Mouse (Mus musculus): ENCODE data around the gene Hist2h2be.
A peak's percentile ranks its signal among the peaks of the same experiment; 100 is the strongest.

GRCm38 (mm10) chr3:96209242-96209641, 11.7 kb upstream of the Hist2h2be start:
- TF ChIP-seq POLR2A (IDR thresholded peaks at IDR 0.05; ENCODE audit: borderline replicate concordance, extremely low read depth, insufficient read depth, insufficient read length, poor library complexity, severe bottlenecking) (no peak), CTCF (IDR thresholded peaks at IDR 0.05; ENCODE audit: borderline replicate concordance, extremely low read depth, insufficient read depth, insufficient read length) (peak; percentile 16; the same call in 1 of the 2 replicates)
